Mouse (Mus musculus): ENCODE data around the gene Tll1.
"Not testable (repeated sequence)": the region's sequence is repeated elsewhere in the genome, so short reads cannot be mapped to it uniquely, and the experiment has no call there.

Gene Tll1

DNA sequence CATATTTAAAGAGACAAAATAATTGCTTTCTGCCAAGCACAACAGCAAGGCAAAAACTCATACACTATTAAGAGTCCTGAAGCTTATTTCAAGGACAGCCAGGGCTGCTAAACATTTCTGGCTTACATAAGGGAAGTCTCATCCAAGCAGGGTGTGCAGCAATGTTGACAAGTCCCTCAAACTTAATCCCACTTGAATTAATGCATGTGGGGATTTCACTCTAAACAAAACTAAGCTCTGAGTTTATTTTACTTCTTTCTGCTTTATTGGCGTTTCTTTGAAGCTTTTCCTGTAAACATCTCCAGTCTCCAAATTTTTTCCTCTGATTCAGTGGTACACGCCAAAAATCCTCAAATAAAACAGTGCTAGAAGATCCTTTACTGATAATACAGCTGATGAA is 146.2 kb downstream of the Tll1 start:
- DNase-seq (ENCODE audit: low spot score in 2 of 2): no peak

DNA sequence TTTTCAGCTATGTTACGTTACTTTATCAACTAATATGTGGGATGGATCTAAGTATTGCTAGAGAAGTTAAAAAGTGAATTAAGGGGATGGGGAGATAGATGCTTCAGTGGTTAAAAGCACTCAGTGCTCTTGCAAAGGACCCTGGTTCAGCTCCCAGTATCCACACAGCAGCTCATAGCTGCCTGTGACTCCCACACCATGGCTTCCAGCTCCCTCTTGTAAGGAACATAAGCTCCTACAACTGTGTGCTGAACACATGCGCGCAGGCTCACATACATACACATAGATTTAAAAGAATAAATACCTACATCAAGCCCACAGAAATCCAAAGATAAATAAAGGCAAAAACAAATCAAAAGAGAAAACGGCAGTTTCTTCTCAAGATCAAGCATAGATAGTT is 148.5 kb downstream of the Tll1 start:
- no peak for DNase-seq (ENCODE audit: low spot score in 2 of 2)

DNA sequence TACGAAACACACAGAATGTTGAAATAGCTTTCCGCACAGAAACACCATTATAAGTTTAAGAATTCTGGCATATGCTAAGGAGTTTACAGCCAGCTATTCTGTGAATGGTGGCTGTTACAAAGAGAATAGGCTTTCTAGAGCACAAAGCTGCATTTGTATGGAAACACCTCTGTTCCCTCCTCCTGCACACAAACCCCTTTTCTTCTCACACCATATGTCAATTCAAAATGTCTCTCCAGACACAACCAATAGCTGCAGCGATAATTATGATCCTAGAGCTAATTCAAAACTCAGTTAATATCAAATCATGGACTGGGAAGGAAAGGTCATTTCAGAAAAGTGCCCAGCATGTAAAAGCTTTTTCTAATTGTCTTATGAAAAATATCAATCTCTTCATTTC is 157.5 kb downstream of the Tll1 start:
- DNase-seq (ENCODE audit: low spot score in 2 of 2): no peak

DNA sequence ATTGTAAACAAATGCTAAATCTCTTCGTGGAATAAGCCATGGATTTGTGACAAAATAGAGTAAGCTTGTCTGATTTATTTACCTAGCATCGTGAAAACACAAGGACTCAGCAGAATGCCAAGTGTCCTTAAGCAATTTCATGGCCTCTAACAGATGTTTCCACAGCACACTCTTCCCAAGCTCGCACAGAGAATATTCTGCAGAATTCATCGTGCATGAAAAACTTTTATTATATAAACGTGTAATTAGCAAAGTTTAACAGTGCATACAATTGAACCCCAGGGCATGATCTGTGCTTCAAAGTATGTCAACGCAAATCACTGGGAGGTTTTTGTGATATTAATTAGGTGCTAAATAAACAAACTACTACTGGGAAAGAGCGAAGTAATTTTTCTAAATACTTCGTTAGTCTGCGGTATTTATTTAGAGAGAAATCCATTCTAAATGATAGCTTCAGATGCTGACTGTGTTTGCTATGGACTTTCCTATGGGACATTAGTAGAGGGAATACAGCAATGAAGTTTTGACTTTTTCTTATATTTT is 158.0 kb downstream of the Tll1 start:
- no peak for DNase-seq (ENCODE audit: low spot score in 2 of 2)

DNA sequence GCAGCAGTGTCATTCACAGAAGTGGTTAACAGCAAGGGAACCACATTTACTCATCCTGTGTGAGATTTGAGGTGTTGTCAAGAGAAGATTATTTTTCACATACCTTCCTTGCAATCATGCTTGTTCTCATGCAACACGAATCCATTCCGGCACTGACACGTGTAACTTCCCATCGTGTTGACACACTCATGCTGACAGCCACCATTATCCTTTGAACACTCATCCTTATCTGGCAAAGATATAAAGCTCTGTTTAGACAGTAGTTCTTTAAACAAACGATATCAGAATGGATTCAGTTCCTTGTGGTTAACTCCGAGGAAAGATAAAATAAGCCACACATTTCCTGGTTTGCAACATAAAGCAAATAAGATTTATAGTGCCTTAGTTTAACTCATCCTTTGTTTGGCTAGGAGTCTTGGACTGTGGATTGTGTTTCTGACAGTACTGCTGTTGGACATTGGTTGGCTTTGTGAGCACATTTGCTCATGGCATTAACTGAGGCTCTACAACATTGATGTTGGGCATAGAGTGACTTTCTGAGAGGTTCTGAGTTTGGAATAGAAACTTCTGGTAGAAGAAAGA is 164.7 kb downstream of the Tll1 start:
- no peak for DNase-seq (ENCODE audit: low spot score in 2 of 2)

DNA sequence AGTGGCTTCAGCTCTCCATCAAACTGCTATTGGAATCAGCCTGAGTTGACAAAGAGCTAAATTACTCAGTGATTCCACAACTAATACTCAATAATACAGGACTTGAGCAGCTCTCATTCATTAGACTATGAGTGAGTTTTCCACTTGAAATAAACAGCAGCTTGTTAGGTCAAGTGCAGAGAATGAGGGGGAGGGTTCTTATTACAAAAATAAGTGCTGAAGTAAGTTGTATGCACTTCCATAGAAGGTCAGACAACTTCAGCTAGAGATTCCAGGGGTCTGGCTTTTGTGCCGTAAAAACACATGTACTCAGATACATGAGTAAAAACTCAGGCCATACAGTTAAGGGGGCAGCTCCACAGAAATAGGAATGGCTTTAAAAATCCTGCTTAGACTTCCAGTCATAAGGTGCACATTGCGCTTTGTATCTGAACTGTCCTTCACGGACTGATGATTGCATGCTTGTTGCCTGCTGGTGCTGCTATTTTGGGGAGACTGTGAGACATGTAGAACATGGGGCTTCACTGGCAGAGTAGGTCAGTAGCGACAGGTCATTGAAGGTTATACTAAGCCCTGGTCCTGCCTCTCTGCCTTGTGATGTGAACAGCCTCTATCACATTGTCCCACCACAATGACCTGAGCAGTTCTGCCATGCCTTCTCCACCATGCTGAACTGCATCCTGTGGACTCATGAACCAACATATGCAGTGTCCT is 175.2 kb downstream of the Tll1 start:
- DNase-seq (ENCODE audit: low spot score in 2 of 2): no peak

DNA sequence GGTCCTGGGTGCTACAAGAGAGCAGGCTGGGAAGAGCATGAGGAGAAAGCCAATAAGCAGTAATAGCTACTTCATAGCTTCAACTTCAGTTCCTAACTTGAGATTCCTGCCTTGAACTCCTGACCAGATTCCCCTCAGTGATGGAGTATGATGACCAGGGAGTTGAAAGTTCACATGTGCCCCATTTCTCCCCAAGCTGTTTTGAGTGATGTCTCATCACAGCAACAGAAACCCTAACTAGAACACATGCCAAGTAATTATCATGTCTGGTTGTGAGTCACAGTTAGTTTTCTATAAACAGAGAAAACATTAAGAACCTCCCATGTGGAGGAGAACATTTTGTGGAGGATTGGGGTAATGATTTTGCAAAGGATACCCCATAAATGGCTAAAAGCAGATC is 176.0 kb downstream of the Tll1 start:
- no peak for DNase-seq (ENCODE audit: low spot score in 2 of 2)

DNA sequence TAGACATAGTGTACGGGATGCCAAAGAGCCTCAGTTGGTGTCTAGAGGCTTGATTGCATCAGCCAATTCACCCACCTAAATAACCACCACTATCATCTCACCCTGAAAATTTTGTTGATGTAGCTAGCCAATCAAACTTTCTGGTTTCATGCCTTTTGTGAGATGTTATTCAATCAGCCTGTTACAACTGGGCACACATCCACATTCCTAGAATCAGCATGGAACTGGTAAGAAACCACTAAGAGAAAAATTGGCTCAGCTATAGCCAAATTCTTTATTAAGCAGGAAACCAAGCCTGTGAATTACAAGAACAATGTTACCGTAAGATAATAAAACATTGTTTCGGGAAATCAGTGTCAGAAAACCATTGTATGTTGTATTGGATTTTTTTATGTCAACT is 176.5 kb downstream of the Tll1 start:
- DNase-seq (ENCODE audit: low spot score in 2 of 2): no peak

DNA sequence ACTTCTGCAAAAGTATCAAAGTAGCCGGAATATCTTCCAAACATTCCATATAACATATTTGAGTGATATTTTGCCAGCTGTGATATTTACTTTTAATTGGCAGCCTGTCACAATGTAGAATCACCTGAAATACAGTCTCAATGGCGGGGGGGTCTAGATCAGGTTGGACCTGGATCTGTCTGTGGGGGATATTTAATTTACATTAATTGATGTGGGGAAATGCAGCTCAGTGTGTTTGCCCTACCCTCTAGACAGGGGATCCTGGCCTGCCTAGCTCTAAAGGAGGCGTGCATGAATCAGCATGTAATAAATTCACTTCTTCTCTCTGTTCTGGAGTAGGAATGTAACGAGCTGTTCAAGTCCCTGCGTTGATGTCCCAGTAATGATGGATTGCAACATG is 181.7 kb downstream of the Tll1 start:
- no peak for DNase-seq (ENCODE audit: low spot score in 2 of 2)

DNA sequence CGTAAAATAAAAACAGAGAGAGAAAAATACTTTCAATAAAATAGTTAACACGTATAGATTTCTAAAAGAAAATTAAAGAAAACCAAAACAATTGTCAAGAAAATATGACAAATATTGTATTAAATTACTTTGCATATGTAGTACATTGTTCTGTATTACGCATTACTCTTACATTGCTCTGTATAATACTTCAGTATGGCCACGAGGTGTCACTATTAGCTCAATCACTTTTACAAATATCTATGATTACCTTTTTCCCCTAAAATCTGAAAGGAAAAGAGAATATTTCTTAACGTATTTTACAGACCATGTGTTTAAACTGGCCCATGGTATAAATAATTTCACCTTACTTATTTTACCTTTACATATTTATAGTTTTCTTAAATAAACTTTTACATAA is 182.5 kb downstream of the Tll1 start:
- no peak for DNase-seq (ENCODE audit: low spot score in 2 of 2)

DNA sequence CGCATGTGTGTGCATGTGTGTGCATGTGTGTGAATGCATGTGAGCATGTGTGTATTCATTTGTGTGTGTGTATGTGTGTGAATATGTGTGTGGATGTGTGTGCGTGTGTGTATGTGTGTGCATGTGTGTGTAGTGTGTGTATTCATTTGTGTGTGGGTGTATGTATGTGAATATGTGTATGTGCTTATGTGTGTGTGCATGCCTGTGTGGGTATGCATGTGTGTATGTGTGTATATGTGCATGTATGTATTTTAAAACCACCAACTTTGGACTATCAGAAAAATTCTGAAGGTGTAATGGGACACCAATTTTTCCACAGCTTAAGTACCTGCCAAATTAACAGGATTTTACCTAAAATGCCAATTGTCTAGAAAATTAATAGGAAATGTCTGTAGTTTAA is 183.0 kb downstream of the Tll1 start:
- no peak for DNase-seq (ENCODE audit: low spot score in 2 of 2)

DNA sequence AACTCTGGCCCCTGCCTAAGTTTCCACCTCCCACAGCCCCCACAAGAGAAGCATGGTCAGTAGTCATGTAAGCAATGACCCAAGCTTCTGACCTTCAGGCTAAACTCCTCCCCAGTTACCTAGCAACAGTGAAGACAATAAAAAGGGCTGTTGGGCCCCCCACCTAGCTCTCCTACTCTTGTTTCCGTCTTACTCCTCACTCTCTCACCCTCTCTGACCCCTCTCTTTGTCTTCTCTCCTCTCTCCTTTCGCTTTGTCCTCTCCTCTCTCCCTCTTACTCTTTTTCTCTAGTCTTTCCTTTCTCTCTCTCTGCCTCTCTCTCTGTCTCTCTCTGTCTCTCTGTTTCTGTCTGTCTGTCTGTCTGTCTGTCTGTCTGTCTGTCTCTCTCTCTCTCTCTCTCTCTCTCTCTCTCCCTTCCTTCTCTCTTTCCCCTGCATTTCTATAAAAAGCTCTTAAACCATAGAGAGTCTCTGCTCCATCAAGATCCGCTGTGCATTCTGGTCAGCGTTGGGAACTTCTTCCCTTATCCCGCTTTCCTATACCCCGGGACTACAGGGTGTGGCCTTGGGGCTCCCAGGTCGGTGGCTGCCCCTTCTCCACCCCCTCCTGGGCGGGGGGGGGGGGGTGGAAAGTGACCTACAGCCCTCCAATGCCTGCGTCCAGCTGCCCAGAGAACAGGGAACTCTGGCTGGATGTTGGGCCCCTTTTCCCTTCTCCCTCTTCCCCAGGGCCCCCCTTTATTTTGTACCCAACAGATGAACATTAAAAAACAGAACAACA is 235.3 kb downstream of the Tll1 start:
- DNase-seq (ENCODE audit: low spot score in 2 of 2): not testable (repeated sequence)
